Mouse (Mus musculus): ENCODE data around the gene Slc4a1ap.

- TF ChIP-seq CTCF (IDR thresholded peaks at IDR 0.05; ENCODE audit: low read depth) (no peak), EP300 (IDR thresholded peaks at IDR 0.05; ENCODE audit: low read depth) (no peak)
These were observed 1.8 kb downstream of the Slc4a1ap start for GRCm38 (mm10) chr5:31528560-31528959.

Data from liver, embryonic 14.5 days (tissue).